Mouse (Mus musculus): ENCODE data around the gene Arf3. TPM values are rescaled to one million over a fixed set of nuclear protein-coding genes. Genes with fewer than 3 reads are reported as not detected.
A peak's percentile ranks its signal among the peaks of the same experiment; 100 is the strongest.

Gene Arf3
- polyA plus RNA-seq, 1 experiment: 165 TPM

GRCm38 (mm10) chr15:98791221-98791620, 28.2 kb upstream of the Arf3 start:
- TF ChIP-seq CTCF (IDR thresholded peaks at IDR 0.05; ENCODE audit: borderline replicate concordance, control insufficient read depth, extremely low read depth, insufficient read depth, low read length, poor library complexity): no peak
- TF ChIP-seq POLR2A (IDR thresholded peaks at IDR 0.05; ENCODE audit: control insufficient read depth, extremely low read depth, insufficient read depth, low read length, poor library complexity): no peak
- Histone ChIP-seq H3K36me3 (ENCODE audit: control insufficient read depth, insufficient read depth, low read length) (no peaks in the 10 kb centered on the region), H3K27ac (ENCODE audit: control insufficient read depth, insufficient read depth, low read length) (no peak overlapping the region), H3K27me3 (ENCODE audit: control insufficient read depth, insufficient read depth, low read length) (peaks cover 43% of the 10 kb centered on the region), H3K4me1 (replicated peaks; ENCODE audit: control insufficient read depth, insufficient read depth, low read length) (peaks cover 15% of the 10 kb centered on the region; the same call in 1 of the 2 replicates), H3K4me3 (ENCODE audit: control insufficient read depth, insufficient read depth, low read length) (no peak overlapping the region)
- no peak for DNase-seq
- 3% methylated on average over 12 of the region's 12 CpGs for WGBS

- Histone ChIP-seq H3K4me1 (replicated peaks; ENCODE audit: control insufficient read depth, insufficient read depth, low read length) (peaks cover 15% of the 10 kb centered on the region; the same call in 1 of the 2 replicates), H3K4me3 (ENCODE audit: control insufficient read depth, insufficient read depth, low read length) (no peak overlapping the region), H3K27ac (ENCODE audit: control insufficient read depth, insufficient read depth, low read length) (no peak overlapping the region), H3K36me3 (ENCODE audit: control insufficient read depth, insufficient read depth, low read length) (no peaks in the 10 kb centered on the region), H3K27me3 (ENCODE audit: control insufficient read depth, insufficient read depth, low read length) (peaks cover 44% of the 10 kb centered on the region)
- DNase-seq: no peak
- TF ChIP-seq CTCF (IDR thresholded peaks at IDR 0.05; ENCODE audit: borderline replicate concordance, control insufficient read depth, extremely low read depth, insufficient read depth, low read length, poor library complexity) (no peak), POLR2A (IDR thresholded peaks at IDR 0.05; ENCODE audit: control insufficient read depth, extremely low read depth, insufficient read depth, low read length, poor library complexity) (no peak)
- 3% methylated on average over 23 of the region's 23 CpGs for WGBS
These were observed 27.7 kb upstream of the Arf3 start for GRCm38 (mm10) chr15:98790761-98791160.

- H3K36me3 ChIP-seq (ENCODE audit: control insufficient read depth, insufficient read depth, low read length): no peaks in the 10 kb centered on the region
- peak; percentile 69 for DNase-seq
- H3K4me3 ChIP-seq (ENCODE audit: control insufficient read depth, insufficient read depth, low read length): no peak within 1 kb of the TSS
- no peak within 1 kb of the TSS for H3K27ac ChIP-seq (ENCODE audit: control insufficient read depth, insufficient read depth, low read length)
- TF ChIP-seq POLR2A (IDR thresholded peaks at IDR 0.05; ENCODE audit: control insufficient read depth, extremely low read depth, insufficient read depth, low read length, poor library complexity): no peak
- peak; percentile 77; the same call in 1 of the 2 replicates for TF ChIP-seq CTCF (IDR thresholded peaks at IDR 0.05; ENCODE audit: borderline replicate concordance, control insufficient read depth, extremely low read depth, insufficient read depth, low read length, poor library complexity)
- 10% methylated on average over 51 of the region's 51 CpGs for WGBS
- peaks cover 45% of the 10 kb centered on the region for H3K27me3 ChIP-seq (ENCODE audit: control insufficient read depth, insufficient read depth, low read length)
- H3K4me1 ChIP-seq (replicated peaks; ENCODE audit: control insufficient read depth, insufficient read depth, low read length): peaks cover 15% of the 10 kb centered on the region; the same call in 1 of the 2 replicates
These were observed 26.9 kb upstream of the Arf3 start, which contains the start of gene Wnt1 for GRCm38 (mm10) chr15:98789661-98790535. Gene Wnt1, plus strand, starts transcription at chr15:98789857.

DNA sequence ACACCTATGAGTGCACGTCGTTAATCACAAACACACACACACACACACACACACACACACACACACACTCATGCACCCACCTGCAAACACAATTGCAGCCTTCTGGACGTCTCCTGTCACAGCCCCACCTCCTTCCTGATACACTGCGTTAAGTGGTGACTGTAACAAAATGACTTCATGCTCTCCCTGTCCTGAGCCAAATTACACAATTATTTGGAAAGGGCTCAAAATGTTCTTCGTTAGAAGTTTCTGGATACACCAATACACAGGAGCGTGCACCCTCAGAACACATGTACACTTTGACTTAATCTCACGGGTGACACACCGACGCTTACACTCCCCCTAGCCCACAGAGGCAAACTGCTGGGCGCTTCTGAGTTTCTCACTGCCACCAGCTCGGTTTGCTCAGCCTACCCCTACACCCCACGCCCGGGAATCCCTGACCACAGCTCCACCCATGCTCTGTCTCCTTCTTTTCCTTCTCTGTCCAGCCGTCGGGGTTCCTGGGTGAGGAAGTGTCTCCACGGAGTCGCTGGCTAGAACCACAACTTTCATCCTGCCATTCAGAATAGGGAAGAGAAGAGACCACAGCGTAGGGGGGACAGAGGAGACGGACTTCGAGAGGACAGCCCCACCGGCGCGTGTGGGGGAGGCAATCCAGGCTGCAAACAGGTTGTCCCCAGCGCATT, 26.1 kb upstream of the Arf3 start:
- H3K36me3 ChIP-seq (ENCODE audit: control insufficient read depth, insufficient read depth, low read length): no peaks in the 10 kb centered on the region
- TF ChIP-seq POLR2A (IDR thresholded peaks at IDR 0.05; ENCODE audit: control insufficient read depth, extremely low read depth, insufficient read depth, low read length, poor library complexity) (no peak), CTCF (IDR thresholded peaks at IDR 0.05; ENCODE audit: borderline replicate concordance, control insufficient read depth, extremely low read depth, insufficient read depth, low read length, poor library complexity) (no peak)
- no peak overlapping the region for H3K27ac ChIP-seq (ENCODE audit: control insufficient read depth, insufficient read depth, low read length)
- no peak for DNase-seq
- H3K4me1 ChIP-seq (replicated peaks; ENCODE audit: control insufficient read depth, insufficient read depth, low read length): peaks cover 15% of the 10 kb centered on the region; the same call in 1 of the 2 replicates
- peaks cover 44% of the 10 kb centered on the region for H3K27me3 ChIP-seq (ENCODE audit: control insufficient read depth, insufficient read depth, low read length)
- H3K4me3 ChIP-seq (ENCODE audit: control insufficient read depth, insufficient read depth, low read length): no peak overlapping the region
- WGBS: 9% methylated on average over 24 of the region's 24 CpGs

- TF ChIP-seq CTCF (IDR thresholded peaks at IDR 0.05; ENCODE audit: borderline replicate concordance, control insufficient read depth, extremely low read depth, insufficient read depth, low read length, poor library complexity) (no peak), POLR2A (IDR thresholded peaks at IDR 0.05; ENCODE audit: control insufficient read depth, extremely low read depth, insufficient read depth, low read length, poor library complexity) (no peak)
- Histone ChIP-seq H3K36me3 (ENCODE audit: control insufficient read depth, insufficient read depth, low read length) (no peaks in the 10 kb centered on the region), H3K27ac (ENCODE audit: control insufficient read depth, insufficient read depth, low read length) (no peak overlapping the region), H3K4me3 (ENCODE audit: control insufficient read depth, insufficient read depth, low read length) (no peak overlapping the region), H3K27me3 (ENCODE audit: control insufficient read depth, insufficient read depth, low read length) (peaks cover 33% of the 10 kb centered on the region), H3K4me1 (replicated peaks; ENCODE audit: control insufficient read depth, insufficient read depth, low read length) (peaks cover 14% of the 10 kb centered on the region; the same call in 1 of the 2 replicates)
- no peak for DNase-seq
- 41% methylated on average over 4 of the region's 4 CpGs for WGBS
These were observed 24.9 kb upstream of the Arf3 start for GRCm38 (mm10) chr15:98787930-98788329.

- 71% methylated on average over 7 of the region's 7 CpGs for WGBS
- Histone ChIP-seq H3K27ac (ENCODE audit: control insufficient read depth, insufficient read depth, low read length) (no peak overlapping the region), H3K27me3 (ENCODE audit: control insufficient read depth, insufficient read depth, low read length) (peaks cover 17% of the 10 kb centered on the region), H3K4me1 (replicated peaks; ENCODE audit: control insufficient read depth, insufficient read depth, low read length) (peaks cover 2% of the 10 kb centered on the region; the same call in 1 of the 2 replicates), H3K36me3 (ENCODE audit: control insufficient read depth, insufficient read depth, low read length) (no peaks in the 10 kb centered on the region), H3K4me3 (ENCODE audit: control insufficient read depth, insufficient read depth, low read length) (no peak overlapping the region)
- DNase-seq: no peak
- no peak for TF ChIP-seq POLR2A (IDR thresholded peaks at IDR 0.05; ENCODE audit: control insufficient read depth, extremely low read depth, insufficient read depth, low read length, poor library complexity)
- TF ChIP-seq CTCF (IDR thresholded peaks at IDR 0.05; ENCODE audit: borderline replicate concordance, control insufficient read depth, extremely low read depth, insufficient read depth, low read length, poor library complexity): peak; percentile 28; the same call in 1 of the 2 replicates
These were observed 22.7 kb upstream of the Arf3 start for GRCm38 (mm10) chr15:98785744-98786143.
